ENCODE assay signal across 10 mouse cellular contexts in genomic region chr8:119665270-119665669, GRCm38 (mm10). TPM values are rescaled to one million over a fixed set of nuclear protein-coding genes. Genes with fewer than 3 reads are reported as not detected.
DNase-seq lines count a peak whose midpoint lies in the region; ATAC-seq and TF ChIP-seq lines count a peak whose summit lies in the region.
"Had no signal": no experiment of that assay in that cellular context is flagged by ENCODE, and none has a peak within 500 bp of the region (broad histone marks: within the 10 kb centered on the region; RNA-seq: fewer than 3 reads in every experiment).

No protein-coding gene starts in this region.

- H3K4me2 ChIP-seq in hindbrain, embryonic 16.5 days (ENCODE audit: low read length): no peak overlapping the region
- no peak overlapping the region for H3K4me2 ChIP-seq in kidney, postnatal 0 days (ENCODE audit: low read length)
- H3K4me2 ChIP-seq in hindbrain, embryonic 13.5 days: no peak overlapping the region

- H3K27ac ChIP-seq in hindbrain, embryonic 10.5 days: peak overlapping the region; percentile 23; the same call in 1 of the 2 replicates
- H3K27ac ChIP-seq in hindbrain, embryonic 16.5 days (ENCODE audit: low read depth, low read length): no peak overlapping the region
- H3K27ac ChIP-seq in kidney, postnatal 0 days: no peak overlapping the region
- no peak overlapping the region for H3K27ac ChIP-seq in hindbrain, embryonic 13.5 days

- ATAC-seq in hindbrain, embryonic 16.5 days: no peak
- 0 out of 2 replicates have a peak, but pooled peaks have one; percentile 19 for ATAC-seq in kidney, postnatal 0 days (replicated peaks; ENCODE audit: low FRiP score, low read depth)
- no peak for ATAC-seq in CD4-positive, CD25-positive, alpha-beta regulatory T cell, adult 4 months
- ATAC-seq in hindbrain, embryonic 13.5 days (ENCODE audit: low FRiP score): no peak
- ATAC-seq in erythroid progenitor cell, adult 5-6 weeks (replicated peaks; ENCODE audit: low FRiP score, poor library complexity, severe bottlenecking): no peak

- DNase-seq in hindbrain, embryonic 10.5 days (ENCODE audit: low spot score): no peak
- DNase-seq in urinary bladder, postnatal 14 days (ENCODE audit: low spot score): peak; percentile 40
- DNase-seq in urinary bladder, postnatal 10 days (ENCODE audit: low spot score): no peak
- DNase-seq in kidney, postnatal 0 days (ENCODE audit: low spot score): peak; percentile 62
- DNase-seq: thymus, postnatal 36 days had no signal

- peaks cover 76% of the 10 kb centered on the region for H3K4me1 ChIP-seq in hindbrain, embryonic 10.5 days (replicated peaks)
- peaks cover 6% of the 10 kb centered on the region; the same call in 1 of the 2 replicates for H3K4me1 ChIP-seq in hindbrain, embryonic 16.5 days (ENCODE audit: control insufficient read depth, insufficient read depth, low read depth, low read length)
- peaks cover 18% of the 10 kb centered on the region; the same call in 1 of the 2 replicates for H3K4me1 ChIP-seq in kidney, postnatal 0 days (replicated peaks; ENCODE audit: insufficient read depth, low read length)
- H3K4me1 ChIP-seq in hindbrain, embryonic 13.5 days (replicated peaks): peaks cover 15% of the 10 kb centered on the region

- H3K9me3 ChIP-seq in hindbrain, embryonic 10.5 days: no peaks in the 10 kb centered on the region
- no peaks in the 10 kb centered on the region for H3K9me3 ChIP-seq in hindbrain, embryonic 16.5 days (ENCODE audit: control insufficient read depth, low read length)
- H3K9me3 ChIP-seq in kidney, postnatal 0 days (replicated peaks; ENCODE audit: low read length): no peaks in the 10 kb centered on the region
- H3K9me3 ChIP-seq in hindbrain, embryonic 13.5 days: no peaks in the 10 kb centered on the region

- H3K9ac ChIP-seq in hindbrain, embryonic 16.5 days (ENCODE audit: low read depth, low read length): no peak overlapping the region
- H3K9ac ChIP-seq in kidney, postnatal 0 days (ENCODE audit: low read depth, low read length): no peak overlapping the region
- H3K9ac ChIP-seq in hindbrain, embryonic 13.5 days: no peak overlapping the region

- 70% methylated on average over 6 of the region's 6 CpGs for WGBS in hindbrain, embryonic 10.5 days
- 71% methylated on average over 6 of the region's 6 CpGs for WGBS in hindbrain, embryonic 16.5 days
- 29% methylated on average over 6 of the region's 6 CpGs for WGBS in kidney, postnatal 0 days
- WGBS in hindbrain, embryonic 13.5 days: 75% methylated on average over 6 of the region's 6 CpGs

- no peak overlapping the region for H3K4me3 ChIP-seq in hindbrain, embryonic 10.5 days
- no peak overlapping the region for H3K4me3 ChIP-seq in hindbrain, embryonic 16.5 days (ENCODE audit: low read length)
- H3K4me3 ChIP-seq in kidney, postnatal 0 days (replicated peaks; ENCODE audit: low read depth, low read length): no peak overlapping the region
- no peak overlapping the region for H3K4me3 ChIP-seq in hindbrain, embryonic 13.5 days

- TF ChIP-seq CTCF in kidney, postnatal 0 days (IDR thresholded peaks at IDR 0.05; ENCODE audit: low read depth): no peak

- H3K27me3 ChIP-seq in hindbrain, embryonic 10.5 days (ENCODE audit: insufficient read depth, poor library complexity, severe bottlenecking): peaks cover 24% of the 10 kb centered on the region
- no peaks in the 10 kb centered on the region for H3K27me3 ChIP-seq in hindbrain, embryonic 16.5 days (replicated peaks; ENCODE audit: control insufficient read depth, insufficient read depth, low read length)
- H3K27me3 ChIP-seq in kidney, postnatal 0 days (ENCODE audit: insufficient read depth, low read length): no peaks in the 10 kb centered on the region
- H3K27me3 ChIP-seq in hindbrain, embryonic 13.5 days: peaks cover 12% of the 10 kb centered on the region; the same call in 1 of the 2 replicates

- no peaks in the 10 kb centered on the region for H3K36me3 ChIP-seq in hindbrain, embryonic 10.5 days
- no peaks in the 10 kb centered on the region for H3K36me3 ChIP-seq in hindbrain, embryonic 16.5 days (ENCODE audit: control insufficient read depth, insufficient read depth, low read length)
- no peaks in the 10 kb centered on the region for H3K36me3 ChIP-seq in kidney, postnatal 0 days (ENCODE audit: insufficient read depth, low read length)
- no peaks in the 10 kb centered on the region for H3K36me3 ChIP-seq in hindbrain, embryonic 13.5 days

RNA-seq across cellular contexts. Expression of gene Wfdc1, which starts 0.9 kb away (rescaled TPM):
- 9.6 and 11.6 TPM in 2 replicates for polyA plus RNA-seq in hindbrain, embryonic 10.5 days (2016; fragmentation: Nextera tagmentation; extraction: Ambion mirVana)
- 7.1 and 8.3 TPM in 2 replicates for polyA plus RNA-seq in hindbrain, embryonic 16.5 days (2015; fragmentation: Nextera tagmentation; extraction: Ambion mirVana)
- 6.2 and 6.9 TPM in 2 replicates for polyA plus RNA-seq in kidney, postnatal 0 days (2015; fragmentation: Nextera tagmentation; extraction: Ambion mirVana)
- not detected for polyA plus RNA-seq in CD4-positive, CD25-positive, alpha-beta regulatory T cell, adult 4 months (2017; shearing (Covaris generic))
- 3.3 and 3.5 TPM in 2 replicates for polyA plus RNA-seq in hindbrain, embryonic 13.5 days (2015; fragmentation: Nextera tagmentation; extraction: Ambion mirVana)
- total RNA-seq in erythroid progenitor cell, adult 5-6 weeks (2015; ENCODE audit: low replicate concordance): not detected in 2 replicates
- total RNA-seq in erythroid progenitor cell, adult 5-6 weeks (2017; ENCODE audit: low replicate concordance): not detected in 2 replicates

RNA-seq across cellular contexts. Expression of gene Kcng4, which starts 29.8 kb away (rescaled TPM):
- 0.16 and 0.29 TPM in 2 replicates for polyA plus RNA-seq in hindbrain, embryonic 10.5 days (2016; fragmentation: Nextera tagmentation; extraction: Ambion mirVana)
- polyA plus RNA-seq in hindbrain, embryonic 16.5 days (2015; fragmentation: Nextera tagmentation; extraction: Ambion mirVana): 0.13 and 0.14 TPM in 2 replicates
- 0.14 and 0.28 TPM in 2 replicates for polyA plus RNA-seq in kidney, postnatal 0 days (2015; fragmentation: Nextera tagmentation; extraction: Ambion mirVana)
- not detected for polyA plus RNA-seq in CD4-positive, CD25-positive, alpha-beta regulatory T cell, adult 4 months (2017; shearing (Covaris generic))
- polyA plus RNA-seq in hindbrain, embryonic 13.5 days (2015; fragmentation: Nextera tagmentation; extraction: Ambion mirVana): 0.09 TPM in 1 of 2 replicates, not detected in the other
- total RNA-seq in erythroid progenitor cell, adult 5-6 weeks (2015; ENCODE audit: low replicate concordance): not detected in 2 replicates
- total RNA-seq in erythroid progenitor cell, adult 5-6 weeks (2017; ENCODE audit: low replicate concordance): not detected in 2 replicates
- polyA plus RNA-seq: liver, embryonic 16.5 days had no signal

RNA-seq across cellular contexts. Expression of gene Atp2c2, which starts 34.5 kb away (rescaled TPM):
- 1.4 TPM in 2 replicates for polyA plus RNA-seq in hindbrain, embryonic 10.5 days (2016; fragmentation: Nextera tagmentation; extraction: Ambion mirVana)
- polyA plus RNA-seq in hindbrain, embryonic 16.5 days (2015; fragmentation: Nextera tagmentation; extraction: Ambion mirVana): 0.49 and 0.75 TPM in 2 replicates
- 1.3 and 1.6 TPM in 2 replicates for polyA plus RNA-seq in kidney, postnatal 0 days (2015; fragmentation: Nextera tagmentation; extraction: Ambion mirVana)
- polyA plus RNA-seq in CD4-positive, CD25-positive, alpha-beta regulatory T cell, adult 4 months (2017; shearing (Covaris generic)): under 1 TPM in 1 of 2 experiments, not detected in 1; 0.18 TPM
- 0.21 TPM in 1 of 2 replicates, not detected in the other for polyA plus RNA-seq in hindbrain, embryonic 13.5 days (2015; fragmentation: Nextera tagmentation; extraction: Ambion mirVana)
- not detected in 2 replicates for total RNA-seq in erythroid progenitor cell, adult 5-6 weeks (2015; ENCODE audit: low replicate concordance)
- total RNA-seq in erythroid progenitor cell, adult 5-6 weeks (2017; ENCODE audit: low replicate concordance): not detected in 2 replicates

RNA-seq across cellular contexts. Expression of gene Adad2, which starts 52.7 kb away (rescaled TPM):
- polyA plus RNA-seq in hindbrain, embryonic 10.5 days (2016; fragmentation: Nextera tagmentation; extraction: Ambion mirVana): 0.16 and 0.41 TPM in 2 replicates
- polyA plus RNA-seq in hindbrain, embryonic 16.5 days (2015; fragmentation: Nextera tagmentation; extraction: Ambion mirVana): 0.23 and 0.29 TPM in 2 replicates
- not detected in 2 replicates for polyA plus RNA-seq in kidney, postnatal 0 days (2015; fragmentation: Nextera tagmentation; extraction: Ambion mirVana)
- polyA plus RNA-seq in CD4-positive, CD25-positive, alpha-beta regulatory T cell, adult 4 months (2017; shearing (Covaris generic)): not detected
- not detected in 2 replicates for polyA plus RNA-seq in hindbrain, embryonic 13.5 days (2015; fragmentation: Nextera tagmentation; extraction: Ambion mirVana)
- not detected in 2 replicates for total RNA-seq in erythroid progenitor cell, adult 5-6 weeks (2015; ENCODE audit: low replicate concordance)
- total RNA-seq in erythroid progenitor cell, adult 5-6 weeks (2017; ENCODE audit: low replicate concordance): not detected in 2 replicates
- polyA plus RNA-seq: liver, embryonic 16.5 days had no signal

Comparison
In these comparisons a context has a peak if more than half of its experiments do, and no peak if none do; other contexts are left out.
1. DNase-seq: peak in urinary bladder, postnatal 14 days (single experiment) and kidney, postnatal 0 days (single experiment); none in hindbrain, embryonic 10.5 days (single experiment) and urinary bladder, postnatal 10 days (single experiment).